Mouse (Mus musculus) forebrain, embryonic 11.5 days (tissue): ENCODE measurements at regions not wholly inside any gene's neighbourhood (a gene's known extent, or its start where the extent isn't known, plus 50 kb on each side); places are given as distances from the start of the nearest gene placed in this dataset.
A peak's percentile ranks its signal among the peaks of the same experiment; 100 is the strongest.

ENCODE experiments used
- ATAC-seq: fragments of 200-750 bp; cut with Nextera tagmentation; replicated peaks from 2 replicates; pipeline ENCODE4 v1.8.0; 2017; ENCODE audit warnings: moderate TSS enrichment; ENCODE audit not compliant: low FRiP score
- DNase-seq: peaks from one replicate; pipeline ENCODE4 v3.0.0-alpha.2; 2017; ENCODE audit warnings: low spot score
- H3K27ac ChIP-seq: fragments of 300-500 bp; sonication (generic); 2 replicates; pipeline ENCODE4 v1.5.1; 2014; ENCODE audit warnings: low read depth, low read length
- H3K27me3 ChIP-seq: fragments of 300-500 bp; sonication (generic); 2 replicates; pipeline ENCODE4 v1.6.1; 2014; ENCODE audit warnings: mild to moderate bottlenecking, low read length, mixed read lengths; ENCODE audit not compliant: control insufficient read depth, insufficient read depth
- H3K36me3 ChIP-seq: fragments of 300-500 bp; sonication (generic); 2 replicates; pipeline ENCODE4 v1.6.1; 2014; ENCODE audit warnings: mild to moderate bottlenecking, low read length, moderate library complexity, mixed read lengths; ENCODE audit not compliant: control insufficient read depth, insufficient read depth
- H3K4me1 ChIP-seq: fragments of 300-500 bp; sonication (generic); replicated peaks from 2 replicates; pipeline ENCODE4 v1.6.1; 2014; ENCODE audit warnings: low read length, mixed read lengths; ENCODE audit not compliant: control insufficient read depth, insufficient read depth
- H3K4me2 ChIP-seq: fragments of 300-500 bp; sonication (generic); 2 replicates; pipeline ENCODE4 v1.6.1; 2014; ENCODE audit warnings: low read depth, mild to moderate bottlenecking, low read length, moderate library complexity, mixed read lengths; ENCODE audit not compliant: severe bottlenecking
- H3K4me3 ChIP-seq: fragments of 300-500 bp; sonication (generic); 2 replicates; pipeline ENCODE4 v1.5.1; 2014; ENCODE audit warnings: low read depth, low read length
- H3K9ac ChIP-seq: fragments of 300-500 bp; sonication (generic); 2 replicates; pipeline ENCODE4 v1.6.1; 2014; ENCODE audit warnings: low read length
- H3K9me3 ChIP-seq: fragments of 300-500 bp; sonication (generic); 2 replicates; pipeline ENCODE4 v1.6.1; 2016; ENCODE audit warnings: low read length, mixed read lengths; ENCODE audit not compliant: control insufficient read depth
- WGBS: fragments of 180-500 bp; shearing (Covaris S2); extraction: QIAGEN DNeasy Blood & Tissue Kit; methylation state at CpG from one replicate; pipeline ENCODE4 v1.1.7; 2014; 5-methylcytosine and 5-hydroxymethylcytosine counted together

DNA sequence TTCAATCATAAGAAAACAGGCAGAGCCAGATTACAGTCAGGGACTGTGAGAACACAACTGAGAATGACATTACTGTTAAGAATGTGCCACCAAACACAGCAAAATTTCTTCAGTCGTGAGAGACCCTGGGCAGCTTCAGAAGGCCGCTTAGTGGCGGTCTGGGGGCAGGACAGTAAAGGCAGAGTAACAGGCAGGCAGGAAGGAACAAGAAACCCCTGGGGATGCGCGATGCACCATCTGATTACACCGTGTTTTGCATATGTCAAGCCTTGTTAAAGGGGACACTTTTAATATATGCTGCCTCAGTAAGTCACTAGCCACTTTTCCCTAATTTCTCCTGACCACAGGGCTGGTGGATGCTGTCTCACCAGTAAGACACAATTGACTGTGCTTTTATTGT is 120.0 kb downstream of the Rassf10 start:
- no peak overlapping the region for H3K4me2 ChIP-seq
- no peaks in the 10 kb centered on the region for H3K4me1 ChIP-seq
- DNase-seq (no peak), ATAC-seq (no peak)
- H3K27me3 ChIP-seq: no peaks in the 10 kb centered on the region
- 49% methylated on average over 6 of the region's 6 CpGs for WGBS
- H3K9ac ChIP-seq: no peak overlapping the region
- H3K9me3 ChIP-seq: no peaks in the 10 kb centered on the region
- H3K36me3 ChIP-seq: no peaks in the 10 kb centered on the region
- H3K4me3 ChIP-seq: no peak overlapping the region
- no peak overlapping the region for H3K27ac ChIP-seq

DNA sequence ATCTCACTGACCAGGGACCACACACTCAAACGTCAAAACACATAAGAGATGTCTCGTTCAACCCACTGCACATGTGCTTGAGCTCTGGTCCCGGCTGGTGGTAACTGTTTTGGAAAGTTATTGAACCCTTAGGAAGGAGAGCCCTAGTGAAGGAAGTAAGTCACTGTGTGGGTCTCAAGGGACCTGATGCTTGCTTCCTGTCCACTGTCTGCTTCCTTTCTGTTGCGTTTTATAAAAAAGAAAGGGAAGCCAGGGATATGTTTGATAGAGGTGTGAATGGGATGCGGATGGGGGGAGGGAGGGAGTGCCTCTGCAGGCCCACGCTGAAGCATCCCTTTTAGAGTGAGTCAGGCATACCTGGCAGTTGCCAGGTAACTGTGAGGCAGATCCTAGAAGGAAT is 121.6 kb downstream of the Rassf10 start:
- DNase-seq (no peak), ATAC-seq (no peak)
- Histone ChIP-seq H3K4me1 (no peaks in the 10 kb centered on the region), H3K4me3 (no peak overlapping the region), H3K9me3 (no peaks in the 10 kb centered on the region), H3K4me2 (no peak overlapping the region), H3K27me3 (no peaks in the 10 kb centered on the region), H3K36me3 (no peaks in the 10 kb centered on the region), H3K9ac (no peak overlapping the region), H3K27ac (no peak overlapping the region)
- 75% methylated on average over 6 of the region's 6 CpGs for WGBS

DNA sequence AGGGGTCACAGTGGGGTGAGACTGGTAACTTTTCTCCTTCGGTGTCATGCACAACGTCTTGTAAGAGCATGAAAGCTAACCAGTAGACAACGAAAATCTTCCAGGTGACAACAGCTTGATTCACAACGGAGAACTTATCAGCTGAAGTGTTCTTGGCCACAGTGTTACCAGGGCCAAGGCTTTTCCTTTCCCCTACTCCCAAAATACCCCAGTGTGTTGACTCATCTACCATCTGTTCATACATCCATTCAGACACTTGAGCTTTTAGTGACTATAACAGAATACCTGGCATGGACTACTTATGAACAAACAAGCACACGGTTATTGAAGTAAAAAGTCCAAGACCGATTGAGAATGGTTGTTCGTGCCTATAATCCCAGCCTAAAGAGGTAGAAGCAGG is 122.5 kb downstream of the Rassf10 start:
- ATAC-seq (no peak), DNase-seq (no peak)
- Histone ChIP-seq H3K4me3 (no peak overlapping the region), H3K4me1 (no peaks in the 10 kb centered on the region), H3K27me3 (no peaks in the 10 kb centered on the region), H3K9me3 (no peaks in the 10 kb centered on the region), H3K27ac (no peak overlapping the region), H3K4me2 (no peak overlapping the region), H3K9ac (no peak overlapping the region), H3K36me3 (no peaks in the 10 kb centered on the region)
- WGBS: 94% methylated on average over 7 of the region's 7 CpGs

DNA sequence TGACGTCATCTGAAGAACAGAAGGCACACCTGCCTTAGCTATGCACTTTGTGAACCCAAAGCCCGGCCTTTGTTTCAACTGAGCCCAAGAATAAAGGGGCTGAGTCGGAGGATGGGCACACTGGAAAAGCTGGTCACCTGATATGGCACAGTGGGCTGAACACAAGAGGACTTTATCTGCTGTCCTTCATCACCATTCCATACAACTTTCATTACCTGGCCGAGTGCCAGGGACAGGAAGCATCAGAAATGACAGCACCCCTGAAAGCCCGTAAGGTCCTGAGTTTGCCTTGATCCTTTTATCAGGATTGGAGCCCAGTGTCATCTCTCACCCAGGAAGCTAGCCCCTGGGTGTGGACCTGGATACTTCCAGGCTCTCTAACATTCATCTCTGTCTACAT is 126.1 kb upstream of the Arntl start:
- DNase-seq: no peak
- no peak overlapping the region for H3K9ac ChIP-seq
- H3K36me3 ChIP-seq: no peaks in the 10 kb centered on the region
- H3K27me3 ChIP-seq: no peaks in the 10 kb centered on the region
- no peak overlapping the region for H3K4me2 ChIP-seq
- H3K9me3 ChIP-seq: no peaks in the 10 kb centered on the region
- H3K4me3 ChIP-seq: no peak overlapping the region
- H3K27ac ChIP-seq: no peak overlapping the region
- 73% methylated on average over 5 of the region's 5 CpGs for WGBS
- ATAC-seq: no peak
- no peaks in the 10 kb centered on the region for H3K4me1 ChIP-seq

GRCm38 (mm10) chr7:113084930-113085625 is 122.2 kb upstream of the Arntl start:
- H3K9me3 ChIP-seq: no peaks in the 10 kb centered on the region
- peak; percentile 46 for DNase-seq
- H3K27ac ChIP-seq: no peak overlapping the region
- H3K4me1 ChIP-seq: no peaks in the 10 kb centered on the region
- no peak overlapping the region for H3K4me2 ChIP-seq
- H3K36me3 ChIP-seq: no peaks in the 10 kb centered on the region
- H3K27me3 ChIP-seq: no peaks in the 10 kb centered on the region
- no peak overlapping the region for H3K9ac ChIP-seq
- no peak for ATAC-seq
- 81% methylated on average over 8 of the region's 8 CpGs for WGBS
- H3K4me3 ChIP-seq: no peak overlapping the region

GRCm38 (mm10) chr7:113086158-113086557 is 121.1 kb upstream of the Arntl start:
- 79% methylated on average over 1 of the region's 1 CpGs for WGBS
- ATAC-seq (no peak), DNase-seq (peak; percentile 39)
- no peak overlapping the region for H3K9ac ChIP-seq
- H3K36me3 ChIP-seq: no peaks in the 10 kb centered on the region
- no peaks in the 10 kb centered on the region for H3K9me3 ChIP-seq
- H3K4me1 ChIP-seq: no peaks in the 10 kb centered on the region
- H3K27me3 ChIP-seq: no peaks in the 10 kb centered on the region
- no peak overlapping the region for H3K4me3 ChIP-seq
- no peak overlapping the region for H3K4me2 ChIP-seq
- H3K27ac ChIP-seq: no peak overlapping the region

DNA sequence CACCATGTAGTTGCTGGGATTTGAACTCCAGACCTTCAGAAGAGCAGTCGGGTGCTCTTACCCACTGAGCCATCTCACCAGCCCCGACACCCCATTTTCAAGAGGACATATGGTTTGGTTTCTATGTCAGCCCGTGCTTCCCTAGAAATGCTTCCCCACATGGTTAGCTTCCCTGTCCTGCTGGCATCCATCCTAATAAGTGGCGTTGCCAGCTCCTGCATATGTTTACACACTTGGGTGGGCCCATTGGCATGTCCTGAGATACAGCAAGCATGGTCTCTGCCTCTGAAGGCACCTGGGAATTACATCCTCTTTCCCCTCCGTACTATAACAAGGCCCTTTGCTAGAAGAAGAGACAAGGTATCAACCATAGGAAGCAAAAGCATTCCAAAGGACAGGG is 119.6 kb upstream of the Arntl start:
- no peak for ATAC-seq
- H3K27me3 ChIP-seq: no peaks in the 10 kb centered on the region
- DNase-seq: peak; percentile 10

GRCm38 (mm10) chr7:113089044-113089443 is 118.2 kb upstream of the Arntl start:
- DNase-seq (no peak), ATAC-seq (no peak)
- H3K4me3 ChIP-seq: no peak overlapping the region
- H3K27me3 ChIP-seq: no peaks in the 10 kb centered on the region
- no peak overlapping the region for H3K9ac ChIP-seq
- no peak overlapping the region for H3K27ac ChIP-seq
- no peaks in the 10 kb centered on the region for H3K9me3 ChIP-seq
- no peaks in the 10 kb centered on the region for H3K4me1 ChIP-seq
- no peaks in the 10 kb centered on the region for H3K36me3 ChIP-seq
- 88% methylated on average over 4 of the region's 4 CpGs for WGBS
- H3K4me2 ChIP-seq: no peak overlapping the region

More for the DNA sequence above, 119.6 kb upstream of the Arntl start:
- no peak overlapping the region for H3K4me2 ChIP-seq
- no peaks in the 10 kb centered on the region for H3K4me1 ChIP-seq
- H3K4me3 ChIP-seq: no peak overlapping the region
- no peaks in the 10 kb centered on the region for H3K36me3 ChIP-seq
- no peak overlapping the region for H3K9ac ChIP-seq
- no peaks in the 10 kb centered on the region for H3K9me3 ChIP-seq
- WGBS: 90% methylated on average over 5 of the region's 5 CpGs
- H3K27ac ChIP-seq: no peak overlapping the region

- Histone ChIP-seq H3K9ac (no peak overlapping the region), H3K36me3 (no peaks in the 10 kb centered on the region), H3K4me2 (no peak overlapping the region), H3K9me3 (no peaks in the 10 kb centered on the region), H3K4me3 (no peak overlapping the region), H3K4me1 (no peaks in the 10 kb centered on the region), H3K27me3 (no peaks in the 10 kb centered on the region), H3K27ac (no peak overlapping the region)
- DNase-seq (peak; percentile 38), ATAC-seq (no peak)
- 79% methylated on average over 5 of the region's 5 CpGs for WGBS
Measured at GRCm38 (mm10) chr7:113093931-113094330, 113.3 kb upstream of the Arntl start.
